Mouse (Mus musculus): ENCODE results near the gene Mrvi1. TPM values are rescaled to one million over a fixed set of nuclear protein-coding genes. Genes with fewer than 3 reads are reported as not detected.

The Mrvi1 gene
- total RNA-seq, 2 experiments from 2014 or later: 1.5 to 2.3 TPM

- peak; percentile 23 to 45 for DNase-seq (ENCODE audit: low spot score in 2 of 2)
Observed at GRCm38 (mm10) chr7:110982764-110983163, 503 bp upstream of the Mrvi1 start.

DNA sequence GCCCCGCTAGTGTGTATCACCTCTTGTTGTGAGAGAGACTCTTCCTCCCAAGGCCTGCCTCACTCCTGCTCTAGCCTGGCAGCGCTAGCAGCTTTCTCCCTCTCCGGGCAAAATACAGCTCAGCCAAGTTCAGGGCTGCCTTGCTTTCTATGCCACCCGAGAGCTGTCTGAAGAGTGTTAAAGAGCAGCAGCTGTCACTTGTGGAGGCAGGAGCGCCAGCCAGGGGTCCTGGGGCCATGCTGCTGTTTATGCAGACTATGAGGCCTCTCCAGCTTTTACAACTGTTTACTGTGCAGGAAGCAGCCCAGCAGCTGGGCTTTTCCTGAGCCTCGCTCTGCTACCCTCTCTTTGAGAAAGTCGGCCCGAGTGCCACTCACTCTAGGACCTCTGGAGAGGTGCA is 1.2 kb downstream of the Mrvi1 start:
- DNase-seq (ENCODE audit: low spot score in 2 of 2): no peak

GRCm38 (mm10) chr7:110977699-110978392 is 4.4 kb downstream of the Mrvi1 start:
- DNase-seq (ENCODE audit: low spot score in 2 of 2): no peak

DNA sequence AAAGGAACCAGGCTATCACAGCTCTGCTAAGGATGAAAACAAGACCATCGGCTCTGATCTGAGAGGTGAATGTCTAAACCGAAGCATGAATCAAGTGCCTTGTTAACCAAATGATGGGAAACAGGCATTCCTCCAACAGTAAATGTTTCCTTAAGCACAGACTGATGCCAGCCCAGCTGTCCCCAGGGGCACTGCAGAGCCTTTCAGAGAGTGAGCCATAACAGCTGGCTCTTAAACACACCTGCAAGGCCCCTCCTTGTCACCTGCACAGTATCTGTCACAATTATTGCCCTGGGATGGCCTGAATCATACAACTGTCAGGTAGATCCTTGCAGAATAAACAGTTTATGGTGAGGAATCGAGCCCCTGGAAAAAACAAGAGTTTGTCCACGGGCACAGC is 8.8 kb downstream of the Mrvi1 start:
- DNase-seq (ENCODE audit: low spot score in 2 of 2): no peak

DNA sequence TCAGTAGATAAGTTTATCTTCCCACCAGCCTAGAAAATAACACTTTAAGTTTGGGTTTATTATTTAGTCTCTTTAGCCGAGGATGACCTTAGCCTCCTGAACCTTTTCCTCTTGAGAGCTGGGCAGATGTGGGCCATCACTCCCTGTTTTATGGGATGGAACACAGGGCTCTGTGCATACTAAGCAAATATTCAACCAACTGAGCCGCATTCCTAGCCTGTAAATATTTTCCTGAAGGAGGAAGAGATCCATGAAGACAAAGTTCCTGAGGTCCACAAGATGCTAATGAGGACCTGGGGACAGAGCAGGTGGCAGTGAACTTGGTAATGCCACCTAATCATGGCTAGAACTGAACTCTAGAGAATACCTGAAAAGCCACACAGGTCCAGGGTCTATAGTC is 9.5 kb downstream of the Mrvi1 start:
- DNase-seq (ENCODE audit: low spot score in 2 of 2): no peak

DNA sequence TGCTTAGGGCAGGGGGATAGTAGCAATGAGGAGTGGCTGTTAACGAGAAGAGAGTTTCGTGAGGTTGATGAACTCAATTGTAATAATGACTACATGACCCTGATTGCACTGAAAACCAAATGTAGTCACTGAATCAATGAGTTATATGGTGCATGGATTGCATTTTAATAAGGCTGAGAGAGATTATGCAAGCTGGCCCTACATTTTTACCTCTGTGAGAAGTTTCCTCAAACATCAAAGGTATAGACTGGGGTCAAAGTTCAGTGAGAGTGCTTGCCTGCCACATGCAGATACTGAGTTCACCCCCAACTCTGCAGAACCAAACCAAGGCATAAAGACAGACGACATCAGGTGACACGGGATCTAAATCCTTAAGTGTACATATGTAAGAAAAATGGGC is 14.9 kb downstream of the Mrvi1 start:
- DNase-seq (ENCODE audit: low spot score in 2 of 2): no peak

DNA sequence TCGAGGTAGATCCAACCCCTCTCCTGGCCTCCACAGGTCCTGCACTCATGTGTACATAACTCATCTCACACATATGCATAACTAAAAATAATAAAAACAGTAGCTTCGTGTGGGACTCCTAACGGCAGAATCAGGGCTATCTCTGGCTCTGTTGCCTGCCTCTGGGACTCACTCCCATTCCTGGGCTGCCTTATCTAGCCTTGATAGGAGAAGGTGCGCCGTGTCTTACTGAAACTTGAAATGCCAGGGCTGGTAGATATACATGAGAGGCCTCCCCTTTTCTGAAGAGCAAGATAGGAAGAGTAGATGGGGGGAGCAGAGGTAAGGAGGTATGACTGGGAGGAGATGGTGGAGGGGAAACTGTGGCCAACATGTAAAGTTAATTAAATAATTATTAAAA is 15.4 kb downstream of the Mrvi1 start:
- no peak for DNase-seq (ENCODE audit: low spot score in 2 of 2)

GRCm38 (mm10) chr7:110965387-110965786 is 16.9 kb downstream of the Mrvi1 start:
- no peak for DNase-seq (ENCODE audit: low spot score in 2 of 2)

GRCm38 (mm10) chr7:110963655-110963997 is 18.6 kb downstream of the Mrvi1 start:
- no peak for DNase-seq (ENCODE audit: low spot score in 2 of 2)

- no peak for DNase-seq (ENCODE audit: low spot score in 2 of 2)
Observed at GRCm38 (mm10) chr7:110962943-110963654, 19.2 kb downstream of the Mrvi1 start.

DNA sequence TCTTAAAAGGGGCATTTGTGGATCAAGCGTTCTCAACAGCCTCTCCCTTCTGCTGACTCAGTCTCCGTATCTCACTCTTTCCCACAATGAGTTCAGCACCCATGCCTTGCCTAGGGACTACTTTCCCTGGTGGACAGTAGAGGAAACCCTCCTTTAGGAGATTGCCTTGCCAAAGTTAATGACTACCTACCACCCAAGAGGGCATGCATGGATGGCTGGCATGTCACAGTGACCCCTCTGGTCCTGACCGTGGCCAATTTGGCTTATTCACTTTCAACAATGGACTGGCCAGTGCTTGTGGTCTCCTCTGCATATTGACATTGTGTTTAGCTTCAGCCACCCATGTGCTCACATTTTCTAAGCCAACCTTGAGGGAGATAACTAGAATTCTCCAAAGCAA is 19.8 kb downstream of the Mrvi1 start:
- no peak for DNase-seq (ENCODE audit: low spot score in 2 of 2)

- DNase-seq (ENCODE audit: low spot score in 2 of 2): no peak
Observed at GRCm38 (mm10) chr7:110956422-110957170, 25.7 kb downstream of the Mrvi1 start.

DNA sequence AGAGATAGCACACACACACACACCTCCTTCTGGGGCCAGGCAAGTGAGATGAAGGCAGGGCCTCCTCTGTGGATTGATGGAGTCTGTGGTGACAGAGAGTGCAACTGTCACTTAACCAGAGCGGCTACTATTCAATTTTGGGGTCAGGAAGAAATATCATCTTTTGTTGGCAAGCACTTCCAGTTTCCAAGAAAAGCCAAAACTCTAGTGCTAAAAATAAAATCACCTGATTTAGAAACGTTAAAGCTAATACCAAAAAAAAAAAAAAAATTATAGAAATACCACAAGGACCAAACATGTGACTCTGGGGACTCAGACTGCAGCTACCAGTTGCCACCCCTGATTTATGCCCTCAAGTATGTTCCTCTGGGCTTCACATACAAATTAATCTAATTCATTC is 26.7 kb downstream of the Mrvi1 start:
- no peak for DNase-seq (ENCODE audit: low spot score in 2 of 2)

DNA sequence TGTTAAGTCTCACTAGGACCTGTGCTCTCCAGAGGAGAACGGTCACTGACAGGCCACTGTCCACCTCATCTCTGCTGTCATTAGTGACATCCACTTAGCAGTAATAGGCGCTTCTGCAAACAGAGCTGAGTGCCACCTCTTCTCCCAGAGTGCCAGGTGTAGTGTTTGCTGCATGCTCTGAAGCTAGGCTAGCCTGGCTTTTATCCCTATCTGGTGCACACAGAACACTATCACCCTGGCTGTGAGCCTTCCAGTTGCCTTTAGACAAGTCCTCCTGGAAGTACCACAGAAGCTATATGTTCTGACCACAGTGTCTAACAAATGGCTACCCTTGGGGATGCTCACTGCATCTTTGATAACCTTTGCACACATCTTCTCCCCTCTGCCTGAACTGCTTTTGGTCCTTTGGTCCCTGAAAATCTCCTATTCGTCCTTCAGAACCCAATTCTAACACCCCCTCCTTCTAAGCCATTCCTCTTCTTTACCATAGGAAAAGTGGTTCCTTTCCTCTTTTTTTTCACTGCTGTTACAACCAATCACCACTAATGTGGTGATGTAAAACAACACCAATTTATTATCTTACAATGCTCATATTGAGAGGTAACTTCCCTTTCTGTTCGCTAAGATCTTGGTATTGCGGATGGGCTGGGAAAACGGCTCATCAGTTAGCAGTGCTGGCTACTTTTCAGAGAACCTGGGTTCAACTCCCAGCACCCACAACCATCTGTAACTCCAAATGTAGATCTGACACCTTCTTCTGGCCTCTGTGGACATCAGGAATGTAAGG is 28.0 kb downstream of the Mrvi1 start:
- DNase-seq (ENCODE audit: low spot score in 2 of 2): no peak

DNA sequence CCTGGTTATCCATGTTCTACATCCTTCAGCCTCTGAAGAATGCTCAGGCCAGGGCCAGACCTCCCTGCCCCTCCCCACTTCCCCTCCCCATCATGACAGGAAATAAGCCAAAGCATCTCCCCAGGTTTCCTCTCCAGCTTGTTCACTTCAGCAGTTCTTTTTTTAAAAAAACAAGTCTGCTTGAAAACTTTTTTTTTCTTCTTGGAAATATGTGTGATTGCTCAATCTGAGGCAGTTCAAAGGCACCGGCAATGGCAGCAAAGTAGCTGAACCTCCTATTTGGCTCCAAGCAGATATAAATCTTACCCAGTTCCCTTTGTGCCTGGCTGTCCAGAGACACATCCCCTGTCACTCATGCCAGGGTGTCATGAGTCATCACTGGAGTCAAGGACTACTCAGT is 29.1 kb downstream of the Mrvi1 start:
- DNase-seq (ENCODE audit: low spot score in 2 of 2): no peak

- no peak for DNase-seq (ENCODE audit: low spot score in 2 of 2)
Observed at GRCm38 (mm10) chr7:110950621-110950925, 31.7 kb downstream of the Mrvi1 start.

GRCm38 (mm10) chr7:110949785-110950620 is 32.3 kb downstream of the Mrvi1 start:
- DNase-seq (ENCODE audit: low spot score in 2 of 2): no peak

GRCm38 (mm10) chr7:110948579-110948978 is 33.7 kb downstream of the Mrvi1 start:
- no peak for DNase-seq (ENCODE audit: low spot score in 2 of 2)

GRCm38 (mm10) chr7:110947616-110948015 is 34.6 kb downstream of the Mrvi1 start:
- no peak for DNase-seq (ENCODE audit: low spot score in 2 of 2)

- DNase-seq (ENCODE audit: low spot score in 2 of 2): peak in 1 of 2 experiments; percentile 16
Observed at GRCm38 (mm10) chr7:110946731-110947130, 35.5 kb downstream of the Mrvi1 start.

- no peak for DNase-seq (ENCODE audit: low spot score in 2 of 2)
Observed at GRCm38 (mm10) chr7:110944321-110944720, 37.9 kb downstream of the Mrvi1 start.

Measured in layer of hippocampus, postnatal 14 days (tissue).